Mouse (Mus musculus) cortical plate, adult 2 months (tissue): ENCODE results near the gene Hpd. TPM values are rescaled to one million over a fixed set of nuclear protein-coding genes. Genes with fewer than 3 reads are reported as not detected.

Experiments
- H3K27ac ChIP-seq: fragments of 200-500 bp; 2 replicates; pipeline ENCODE4 v1.5.1; 2012; ENCODE audit warnings: low read length, control low read depth, inconsistent platforms; ENCODE audit not compliant: insufficient read depth
- H3K4me1 ChIP-seq: fragments of 200-500 bp; 2 replicates; pipeline ENCODE4 v1.6.1; 2011; ENCODE audit warnings: low read length; ENCODE audit not compliant: control insufficient read depth, insufficient read depth
- H3K4me3 ChIP-seq: fragments of 200-500 bp; 2 replicates; pipeline ENCODE4 v1.5.1; 2011; ENCODE audit warnings: mild to moderate bottlenecking, low read length, control low read depth; ENCODE audit not compliant: insufficient read depth
- CTCF ChIP-seq: fragments of 200-500 bp; IDR thresholded peaks from 2 replicates; pipeline ENCODE4 v1.5.1; 2011; ENCODE audit warnings: mild to moderate bottlenecking, control low read depth, low read length; ENCODE audit not compliant: insufficient read depth; ENCODE audit errors: extremely low read depth
- POLR2A ChIP-seq: fragments of 200-500 bp; IDR thresholded peaks from 2 replicates; pipeline ENCODE4 v1.6.1; 2011; ENCODE audit warnings: mild to moderate bottlenecking, low read length, control low read depth; ENCODE audit not compliant: insufficient read depth; ENCODE audit errors: extremely low read depth
- polyA plus RNA-seq: library from polyadenylated mRNA; depleted of rRNA; stranded (reverse); fragments of >200 nt; gene quantifications from 2 replicates; pipeline ENCODE4 v1.2.3, GENCODE M21; 2012

Hpd gene
- polyA plus RNA-seq, 1 experiment: not detected

GRCm38 (mm10) chr5:123135471-123136360, 46.8 kb downstream of the Hpd start:
- peak overlapping the region; percentile 69 for H3K4me3 ChIP-seq
- TF ChIP-seq POLR2A (no peak), CTCF (no peak)
- peaks cover 12% of the 10 kb centered on the region for H3K4me1 ChIP-seq
- peak overlapping the region; percentile 84 for H3K27ac ChIP-seq

GRCm38 (mm10) chr5:123134875-123135382, 47.6 kb downstream of the Hpd start:
- TF ChIP-seq CTCF (no peak), POLR2A (no peak)
- H3K4me3 ChIP-seq: peak overlapping the region; percentile 69; the same call in 1 of the 2 replicates
- H3K27ac ChIP-seq: peak overlapping the region; percentile 52
- peaks cover 13% of the 10 kb centered on the region for H3K4me1 ChIP-seq

- H3K27ac ChIP-seq: peak overlapping the region; percentile 52
- H3K4me3 ChIP-seq: no peak overlapping the region
- TF ChIP-seq CTCF: no peak
- TF ChIP-seq POLR2A: no peak
- peaks cover 13% of the 10 kb centered on the region for H3K4me1 ChIP-seq
Measured at GRCm38 (mm10) chr5:123134186-123134874, 48.2 kb downstream of the Hpd start.

GRCm38 (mm10) chr5:123133784-123134143, 48.8 kb downstream of the Hpd start:
- Histone ChIP-seq H3K4me1 (peaks cover 13% of the 10 kb centered on the region), H3K27ac (no peak overlapping the region), H3K4me3 (no peak overlapping the region)
- no peak for TF ChIP-seq CTCF
- TF ChIP-seq POLR2A: no peak

GRCm38 (mm10) chr5:123133083-123133783, 49.3 kb downstream of the Hpd start:
- peak overlapping the region; percentile 93; the same call in 1 of the 2 replicates for H3K4me3 ChIP-seq
- TF ChIP-seq CTCF (peak; percentile 98), POLR2A (0 out of 2 replicates have a peak, but pooled peaks have one; percentile 12)
- peaks cover 13% of the 10 kb centered on the region for H3K4me1 ChIP-seq
- H3K27ac ChIP-seq: no peak overlapping the region

- H3K4me3 ChIP-seq: peak within 1 kb of the TSS; percentile 93
- H3K27ac ChIP-seq: peak within 1 kb of the TSS; percentile 69
- peaks cover 11% of the 10 kb centered on the region for H3K4me1 ChIP-seq
- TF ChIP-seq POLR2A (peak; percentile 83), CTCF (peak; percentile 72)
Measured at GRCm38 (mm10) chr5:123132308-123133071, 50.0 kb downstream of the Hpd start, which contains the start of gene Rhof. Gene Rhof (minus strand): TSS chr5:123132692.

GRCm38 (mm10) chr5:123130814-123131148, 51.7 kb downstream of the Hpd start:
- no peak for TF ChIP-seq POLR2A
- TF ChIP-seq CTCF: no peak
- Histone ChIP-seq H3K27ac (no peak overlapping the region), H3K4me3 (peak overlapping the region; percentile 93; the same call in 1 of the 2 replicates), H3K4me1 (peaks cover 7% of the 10 kb centered on the region)

- TF ChIP-seq POLR2A: no peak
- no peak for TF ChIP-seq CTCF
- peak overlapping the region; percentile 93; the same call in 1 of the 2 replicates for H3K4me3 ChIP-seq
- peaks cover 4% of the 10 kb centered on the region for H3K4me1 ChIP-seq
- no peak overlapping the region for H3K27ac ChIP-seq
Measured at GRCm38 (mm10) chr5:123130030-123130813, 52.3 kb downstream of the Hpd start.
